Comparison of ENCODE assay signal across 8 mouse cellular contexts in genomic region chr10:76961156-76961555, GRCm38 (mm10). TPM values are rescaled to one million over a fixed set of nuclear protein-coding genes. Genes with fewer than 3 reads are reported as not detected.
DNase-seq lines count a peak whose midpoint lies in the region; ATAC-seq and TF ChIP-seq lines count a peak whose summit lies in the region.

No protein-coding gene starts in this region.

- no peak for ATAC-seq in heart, embryonic 13.5 days (ENCODE audit: extremely low read depth, insufficient number of reproducible peaks, low FRiP score, low TSS enrichment)
- no peak for ATAC-seq in liver, embryonic 15.5 days (ENCODE audit: insufficient read depth)

- H3K27me3 ChIP-seq in E14TG2a.4 (ENCODE audit: insufficient read depth, low read length), result peaks cover 22% of the 10 kb centered on the region
- H3K27me3 ChIP-seq in heart, embryonic 13.5 days (replicated peaks), result no peaks in the 10 kb centered on the region
- H3K27me3 ChIP-seq in liver, embryonic 15.5 days, result peaks cover 24% of the 10 kb centered on the region

- peak overlapping the region; percentile 82 for H3K9ac ChIP-seq in heart, embryonic 13.5 days
- peak overlapping the region; percentile 48; the same call in 1 of the 2 replicates for H3K9ac ChIP-seq in liver, embryonic 15.5 days

- H3K4me1 ChIP-seq in E14TG2a.4 (replicated peaks; ENCODE audit: low read depth, low read length), result peaks cover 40% of the 10 kb centered on the region
- peaks cover 39% of the 10 kb centered on the region for H3K4me1 ChIP-seq in heart, embryonic 13.5 days
- peaks cover 19% of the 10 kb centered on the region for H3K4me1 ChIP-seq in liver, embryonic 15.5 days (replicated peaks)

- no peaks in the 10 kb centered on the region for H3K9me3 ChIP-seq in E14TG2a.4 (ENCODE audit: low read length)
- no peaks in the 10 kb centered on the region for H3K9me3 ChIP-seq in heart, embryonic 13.5 days
- no peaks in the 10 kb centered on the region for H3K9me3 ChIP-seq in liver, embryonic 15.5 days (replicated peaks)

- H3K36me3 ChIP-seq in E14TG2a.4 (ENCODE audit: insufficient read depth, low read length), result peaks cover 7% of the 10 kb centered on the region; the same call in 1 of the 2 replicates
- no peaks in the 10 kb centered on the region for H3K36me3 ChIP-seq in heart, embryonic 13.5 days
- H3K36me3 ChIP-seq in liver, embryonic 15.5 days (replicated peaks), result no peaks in the 10 kb centered on the region

- H3K27ac ChIP-seq in gastrocnemius, adult 2 months, result peak overlapping the region; percentile 83
- no peak overlapping the region for H3K27ac ChIP-seq in heart, embryonic 13.5 days (replicated peaks)
- no peak overlapping the region for H3K27ac ChIP-seq in liver, embryonic 15.5 days (replicated peaks)

- 12% methylated on average over 11 of the region's 11 CpGs for WGBS in heart, embryonic 13.5 days
- 15% methylated on average over 11 of the region's 11 CpGs for WGBS in liver, embryonic 15.5 days (ENCODE audit: insufficient replicate concordance)

- H3K4me2 ChIP-seq in heart, embryonic 13.5 days, result peak overlapping the region; percentile 94
- H3K4me2 ChIP-seq in liver, embryonic 15.5 days, result peak overlapping the region; percentile 90

- intact Hi-C loops in gastrocnemius, adult 2 months (cut with DNase I), result loop anchor here (5.0 kb wide), 1 partner anchor 71 kb away; the partner anchor contains the start of gene Slc19a1

- peak overlapping the region; percentile 77 for H3K4me3 ChIP-seq in gastrocnemius, adult 2 months
- H3K4me3 ChIP-seq in E14TG2a.4 (replicated peaks; ENCODE audit: low read length), result peak overlapping the region; percentile 92
- H3K4me3 ChIP-seq in heart, embryonic 13.5 days, result peak overlapping the region; percentile 65
- H3K4me3 ChIP-seq in liver, embryonic 15.5 days (replicated peaks), result peak overlapping the region; percentile 56

- DNase-seq in gastrocnemius, adult 2 months, result peak; percentile 21
- no peak for DNase-seq in gastrocnemius, adult 8-10 months (ENCODE audit: low spot score in 2 of 2)
- no peak for DNase-seq in embryo, embryonic 11 days
- no peak for DNase-seq in thymus, postnatal 14 days
- no peak for DNase-seq in left cerebral cortex, adult 11 months (ENCODE audit: low spot score)

- no peak for TF ChIP-seq CTCF in gastrocnemius, adult 2 months (IDR thresholded peaks at IDR 0.05)
- no peak for TF ChIP-seq CTCF in E14TG2a.4 (conservative IDR thresholded peaks at IDR 0.05; ENCODE audit: low read length)

RNA-seq across cellular contexts. Expression of gene Pcbp3, which starts 0.5 kb away (rescaled TPM):
- total RNA-seq in gastrocnemius, adult 2 months (2021), result 1 to 10 TPM; 1.9 to 2.0 TPM
- total RNA-seq in gastrocnemius, adult 8-10 months (2022), result 1 to 10 TPM; 1.3 to 3.6 (median 1.7) TPM
- 11.6 and 11.8 TPM in 2 replicates for polyA plus RNA-seq in heart, embryonic 13.5 days (2015; fragmentation: Nextera tagmentation; extraction: Ambion mirVana)
- 3.6 and 5.0 TPM in 2 replicates for polyA plus RNA-seq in liver, embryonic 15.5 days (2015; fragmentation: Nextera tagmentation; extraction: Ambion mirVana)
